Mouse (Mus musculus) erythroid progenitor cell, adult 5-6 weeks (primary cell): ENCODE data around the gene Tesk2. TPM values are rescaled to one million over a fixed set of nuclear protein-coding genes. Genes with fewer than 3 reads are reported as not detected.

Source experiments
- ATAC-seq: replicated peaks from 2 replicates; pipeline ENCODE4 v1.8.0; 2016; ENCODE audit warnings: moderate number of reproducible peaks, mild to moderate bottlenecking, moderate TSS enrichment, inconsistent platforms; ENCODE audit not compliant: poor library complexity, low FRiP score, severe bottlenecking
- total RNA-seq, 2 experiments: library from RNA; stranded (forward) in 1 of 2; stranded (reverse) in 1 of 2; fragments of 150-400 nt in 1 of 2; fragments of 186-747, 209-891 nt in 1 of 2; gene quantifications; 2 replicates each; pipeline versions ENCODE4 v1.2.3 to v1.2.4; 2015 to 2017; ENCODE audit warnings: low replicate concordance in 2 of 2

Gene Tesk2
- total RNA-seq, 2 experiments from 2014 or later: 3.6 to 17.2 TPM

DNA sequence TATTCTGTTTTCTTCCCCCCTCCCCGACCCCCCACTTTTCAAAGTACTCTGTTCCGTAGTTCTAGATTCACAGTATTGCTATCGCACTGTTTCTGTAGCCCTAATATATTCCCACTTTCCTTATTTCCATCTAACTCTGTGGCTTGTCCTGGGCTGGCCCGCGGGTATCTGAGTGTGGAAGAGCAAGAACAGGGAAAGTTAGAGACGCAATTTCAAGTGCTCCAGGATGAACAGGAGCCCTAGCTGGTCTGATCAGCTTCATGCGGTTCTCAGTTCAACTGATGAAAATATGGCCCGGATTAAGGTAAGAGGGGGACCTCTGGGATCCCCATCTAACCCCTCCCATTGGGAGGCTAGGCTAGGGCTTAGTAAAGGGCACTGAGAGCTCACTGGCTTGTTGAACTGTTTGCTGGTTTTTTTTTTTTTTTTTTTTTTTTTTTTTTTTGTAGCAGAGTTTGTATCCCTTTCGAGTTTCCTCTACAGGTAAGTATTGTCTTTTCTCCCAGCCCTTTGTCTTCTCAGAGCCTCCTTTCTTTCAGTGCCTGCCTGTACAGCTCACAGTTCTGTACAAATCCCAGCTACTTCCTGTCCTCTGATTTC, 11.9 kb upstream of the Tesk2 start:
- ATAC-seq: peak; percentile 35

DNA sequence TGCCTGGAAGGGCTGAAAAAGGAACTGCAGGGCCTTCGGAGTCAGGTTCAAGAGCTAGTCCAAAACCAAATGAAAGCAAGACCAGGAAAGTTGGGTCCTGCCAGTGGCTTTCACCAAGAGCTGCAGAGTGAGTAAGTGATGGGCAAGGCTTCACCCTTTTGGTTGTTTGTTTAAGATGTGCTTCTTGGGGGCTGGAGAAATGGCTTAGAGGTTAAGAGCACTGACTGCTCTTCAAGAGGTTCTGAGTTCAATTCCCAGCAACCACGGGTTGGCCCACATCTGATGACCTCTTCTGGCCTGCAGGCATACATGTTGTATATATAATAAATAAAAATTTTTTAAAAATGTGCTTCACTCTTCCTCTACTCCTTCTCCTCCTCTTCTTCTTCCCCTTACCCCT, 10.6 kb upstream of the Tesk2 start:
- ATAC-seq: no peak

DNA sequence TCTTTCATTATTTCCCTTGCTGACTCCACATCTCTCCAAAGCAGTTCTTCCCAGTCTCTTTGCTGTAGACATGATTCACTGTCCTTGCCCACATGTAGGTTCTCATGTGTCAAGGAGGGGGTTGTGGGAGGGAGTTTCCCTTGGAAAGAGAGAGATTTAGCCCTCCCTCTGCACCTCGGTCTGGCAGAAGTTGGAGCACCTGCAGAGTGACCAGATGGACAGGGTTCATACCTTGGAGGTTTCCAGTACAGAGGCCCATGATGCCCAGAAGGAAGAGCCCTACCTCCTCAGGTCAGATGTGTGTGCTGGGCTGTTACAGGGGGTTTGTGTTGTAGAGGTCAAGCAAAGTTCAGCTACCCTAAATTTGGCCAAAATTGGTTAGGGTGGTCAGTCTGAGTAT, 8.2 kb upstream of the Tesk2 start:
- ATAC-seq: no peak

DNA sequence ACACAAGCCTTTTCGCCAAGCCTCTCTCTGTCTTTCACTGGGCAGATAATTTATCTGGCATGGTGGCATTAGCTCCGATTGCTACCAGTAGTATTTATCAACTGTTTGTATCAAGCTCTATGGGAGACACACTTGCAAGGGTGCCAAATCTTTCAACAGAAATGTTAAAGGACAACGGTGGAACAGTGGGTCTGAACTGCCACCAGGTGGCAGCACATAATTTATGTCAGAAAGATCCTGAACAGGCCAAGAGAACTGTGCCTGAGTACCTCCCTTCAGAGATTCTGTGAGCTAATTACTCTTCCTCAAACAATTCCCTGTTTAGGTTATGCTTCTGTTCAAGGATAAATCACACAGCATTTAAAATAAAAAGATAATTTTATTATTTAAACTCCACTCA, 1.4 kb upstream of the Tesk2 start:
- peak; percentile 66 for ATAC-seq

DNA sequence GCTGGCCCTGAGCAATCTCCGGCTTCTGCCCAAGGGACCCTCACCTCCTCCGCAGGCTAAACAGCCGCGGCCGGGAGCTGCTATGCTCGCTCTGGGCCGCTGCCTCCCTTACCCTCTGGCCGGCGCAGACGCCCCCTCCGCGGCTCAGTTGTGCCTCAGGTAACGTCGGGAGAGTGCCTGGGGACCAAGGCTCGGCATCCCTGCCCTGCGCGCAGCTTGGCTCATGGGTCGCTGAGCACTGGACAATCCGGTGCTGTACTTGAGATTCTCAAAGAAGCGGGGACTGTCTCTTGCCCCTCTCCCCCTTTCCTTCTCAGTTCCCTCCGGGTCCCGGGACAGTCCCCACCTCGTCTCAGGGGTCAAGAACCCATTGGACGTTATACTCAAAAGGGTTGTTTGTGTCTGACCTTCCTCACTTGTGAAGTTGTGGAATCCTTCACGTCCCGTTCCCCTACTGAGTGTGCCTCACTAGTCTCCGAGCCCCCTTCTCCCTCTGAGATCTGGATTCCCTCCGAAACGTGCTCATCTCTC, 415 bp downstream of the Tesk2 start:
- ATAC-seq: peak; percentile 26

DNA sequence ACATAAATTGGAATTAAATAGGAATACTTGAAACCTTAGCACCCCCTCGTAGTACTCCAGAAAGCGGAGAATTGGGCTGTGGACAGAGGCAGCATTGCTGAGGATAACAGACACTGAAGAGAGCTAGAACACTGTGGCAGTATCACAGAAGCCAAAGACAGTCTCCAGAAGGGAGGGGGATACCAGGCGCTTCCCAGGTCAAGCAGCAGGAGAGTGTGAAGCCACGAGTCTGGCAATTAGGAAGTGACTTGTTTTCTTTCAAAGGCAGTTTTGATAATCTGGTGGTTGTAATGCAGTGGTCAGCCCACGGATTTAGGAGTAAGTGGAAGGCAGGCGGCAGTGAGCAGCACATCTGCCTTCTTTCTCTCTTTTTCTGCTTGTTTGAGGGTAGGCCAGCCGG, 1.5 kb downstream of the Tesk2 start:
- ATAC-seq: no peak

DNA sequence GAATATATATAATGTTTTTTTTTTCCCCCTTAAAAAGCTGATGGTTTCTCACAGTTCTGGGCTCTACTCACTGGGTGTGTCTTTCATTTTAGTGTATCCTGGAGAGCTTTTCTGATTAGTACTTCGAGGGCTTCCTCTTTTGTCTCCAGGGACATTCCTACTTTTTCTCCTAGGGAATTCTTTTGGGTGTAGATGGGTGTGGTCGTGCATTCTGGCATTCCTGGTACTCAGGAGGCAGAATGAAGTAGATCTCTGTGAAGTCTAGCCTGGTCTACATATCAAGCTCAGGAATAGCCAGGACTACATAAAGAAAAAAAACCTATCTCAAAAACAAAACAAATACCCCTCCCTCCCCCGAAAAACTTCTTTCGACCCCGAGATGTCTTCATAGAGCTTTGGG, 4.7 kb downstream of the Tesk2 start:
- no peak for ATAC-seq

DNA sequence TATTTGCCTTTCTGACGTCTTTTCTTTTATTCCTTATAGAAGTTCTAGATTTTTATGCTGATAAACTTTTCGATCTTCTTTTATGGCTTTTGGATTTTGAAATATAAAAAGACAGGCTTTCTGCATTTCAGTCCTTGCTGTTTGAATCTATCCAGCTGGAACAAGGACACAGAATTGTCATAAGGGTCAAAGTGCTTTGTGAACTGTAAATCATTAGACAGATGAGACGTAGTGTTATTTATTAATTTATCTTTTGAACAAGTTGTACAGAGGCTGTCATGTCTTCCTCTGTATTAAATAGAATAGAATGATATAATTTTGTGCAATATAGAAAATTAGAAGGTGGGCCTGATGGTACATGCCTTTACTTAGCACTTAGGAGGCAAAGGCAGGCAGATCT, 6.7 kb downstream of the Tesk2 start:
- ATAC-seq: no peak

DNA sequence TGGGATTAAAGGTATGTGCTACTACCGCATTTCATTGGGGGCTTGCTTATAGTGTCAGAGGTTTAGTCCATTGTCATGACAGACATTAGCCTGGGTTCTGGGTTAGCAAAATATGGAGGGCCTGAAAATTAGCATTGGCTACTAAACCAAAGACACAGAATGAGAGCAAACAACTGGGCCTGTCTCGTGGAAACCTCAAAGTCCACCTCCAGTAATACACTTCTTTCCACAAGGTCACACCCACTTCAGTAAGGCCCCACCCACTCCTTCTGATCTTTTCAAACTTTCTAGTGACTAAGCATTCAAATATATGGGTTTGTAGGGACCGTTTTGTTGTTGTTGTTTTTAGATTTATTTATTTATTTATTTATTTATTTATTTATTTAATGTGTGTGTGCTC, 8.8 kb downstream of the Tesk2 start:
- ATAC-seq: no peak

DNA sequence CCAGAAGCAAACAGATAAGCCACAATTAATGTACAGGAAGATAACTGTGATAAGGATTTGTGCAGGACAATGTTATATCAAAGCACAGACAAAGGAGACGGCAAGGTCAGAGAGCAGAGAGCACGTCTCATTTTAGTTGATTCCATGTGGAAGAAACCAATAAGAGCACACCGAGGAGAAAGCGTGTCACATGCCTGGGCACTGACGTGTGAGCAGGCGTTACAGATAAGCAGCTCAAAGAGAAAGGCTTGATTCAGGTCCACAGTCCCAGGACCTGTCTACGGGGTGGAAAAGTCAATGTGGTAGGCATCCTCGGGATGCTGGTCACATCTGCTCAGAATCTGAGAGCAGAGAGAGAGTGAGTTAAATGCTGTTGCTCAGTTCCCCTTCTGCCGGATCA, 10.3 kb downstream of the Tesk2 start:
- no peak for ATAC-seq

DNA sequence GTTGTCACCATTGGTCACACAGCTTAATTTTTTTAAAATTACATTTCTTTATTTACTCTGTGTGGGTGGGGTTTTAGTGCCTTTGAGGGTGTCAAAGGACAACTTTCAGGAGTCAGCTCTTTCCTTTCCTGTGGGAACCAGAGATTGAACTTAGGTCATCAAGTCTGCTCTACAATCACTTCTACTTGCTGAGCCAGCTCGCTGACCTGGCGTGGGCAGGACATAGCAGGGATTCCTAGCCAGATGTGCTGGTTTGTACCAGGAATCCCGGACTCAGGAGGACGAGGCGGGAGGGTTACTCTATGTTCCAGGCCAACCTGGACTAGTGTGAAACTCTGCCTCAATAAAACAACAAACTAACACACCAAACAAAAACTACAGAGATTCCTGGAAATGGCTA, 11.6 kb downstream of the Tesk2 start:
- no peak for ATAC-seq

DNA sequence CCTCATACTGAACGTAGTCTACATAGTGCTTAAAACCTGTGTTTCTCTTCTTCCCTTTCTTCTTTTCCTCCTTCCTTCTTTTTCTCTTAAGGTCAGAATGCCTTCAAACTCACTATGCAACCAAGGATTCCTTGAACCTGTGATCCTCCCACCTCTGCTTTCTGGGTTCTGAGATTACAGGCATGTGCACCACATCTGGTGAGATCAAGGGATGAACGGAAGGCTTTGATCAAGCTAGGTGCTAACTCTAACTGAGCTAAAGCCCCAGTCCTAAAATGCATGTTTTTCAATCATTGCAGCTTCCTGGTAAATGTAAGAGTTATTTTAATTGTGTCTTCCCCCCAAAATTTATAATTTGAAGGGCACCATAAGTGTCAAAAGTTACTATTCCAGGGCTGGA, 14.2 kb downstream of the Tesk2 start:
- no peak for ATAC-seq

DNA sequence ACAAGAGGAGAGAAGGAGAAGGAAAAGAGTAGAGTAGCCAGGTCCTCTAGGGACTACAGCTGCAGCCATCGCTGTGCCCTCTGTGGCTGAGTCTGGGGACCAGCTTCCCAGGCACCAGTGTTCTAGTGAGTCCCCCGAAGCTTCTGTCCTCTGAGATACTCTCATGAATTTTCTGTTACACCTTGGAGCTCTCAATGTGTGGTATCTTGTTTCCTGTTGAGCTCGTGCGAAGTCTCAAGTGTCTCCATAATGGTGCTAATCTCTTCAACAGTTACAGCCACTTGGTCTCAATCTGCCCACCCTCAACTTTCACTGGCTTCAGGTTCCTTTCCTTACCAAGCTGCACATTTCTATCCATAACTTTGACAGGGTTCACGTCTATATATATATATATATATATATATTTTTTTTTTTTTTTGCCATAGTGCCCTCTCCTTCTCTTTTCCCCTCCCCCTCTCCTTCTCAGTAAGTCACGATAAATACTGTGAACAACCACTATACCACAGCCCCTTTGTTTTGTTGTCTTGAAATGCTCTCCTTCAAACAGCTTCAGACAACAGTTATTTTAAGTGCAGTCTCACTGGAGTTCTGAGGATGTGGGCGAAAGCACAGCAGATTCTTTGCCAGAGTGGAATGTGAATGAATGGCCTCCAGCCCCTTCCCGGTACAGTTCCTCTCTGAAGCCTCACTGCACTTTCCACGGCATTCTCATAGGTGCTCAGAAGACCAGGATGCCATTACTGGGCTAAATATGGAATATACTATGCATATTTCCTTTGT, 18.4 kb downstream of the Tesk2 start:
- ATAC-seq: no peak

DNA sequence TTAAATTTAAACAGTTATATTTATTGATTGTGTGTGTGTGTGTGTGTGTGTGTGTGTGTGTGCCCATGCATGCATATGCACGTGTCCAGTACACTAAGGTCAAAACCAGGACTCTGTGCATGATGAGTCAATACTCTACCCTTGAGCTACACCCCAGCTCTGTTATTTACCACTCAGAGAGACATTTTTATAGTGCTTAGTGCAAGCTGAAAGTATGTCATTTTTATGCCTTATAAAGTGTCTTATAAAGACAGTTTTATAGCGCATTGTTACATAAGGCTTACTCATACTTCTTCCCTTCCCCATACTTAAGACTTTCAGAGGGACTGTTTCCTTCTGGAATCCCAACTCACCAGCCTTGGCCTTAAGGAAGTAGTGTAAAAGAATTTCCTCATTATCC, 29.0 kb downstream of the Tesk2 start:
- no peak for ATAC-seq

DNA sequence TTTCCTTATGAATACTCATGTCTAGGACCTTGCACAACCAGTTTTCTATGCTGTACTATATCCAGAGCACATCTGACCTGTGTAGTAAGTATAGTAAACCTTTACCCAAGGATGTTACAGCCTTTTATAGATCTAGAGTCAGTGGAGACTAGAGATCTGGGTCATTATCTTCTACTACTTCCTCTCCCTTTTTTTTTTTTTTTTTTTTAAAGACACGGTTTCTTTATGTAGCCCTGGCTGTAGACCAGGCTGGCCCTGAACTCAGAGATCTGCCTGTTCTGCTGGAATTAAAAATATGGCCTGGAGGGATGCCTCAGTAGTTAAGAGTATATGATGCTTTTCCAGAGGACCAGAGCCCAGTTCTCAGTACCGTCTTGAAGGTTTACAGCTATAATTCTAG, 41.2 kb downstream of the Tesk2 start:
- no peak for ATAC-seq

DNA sequence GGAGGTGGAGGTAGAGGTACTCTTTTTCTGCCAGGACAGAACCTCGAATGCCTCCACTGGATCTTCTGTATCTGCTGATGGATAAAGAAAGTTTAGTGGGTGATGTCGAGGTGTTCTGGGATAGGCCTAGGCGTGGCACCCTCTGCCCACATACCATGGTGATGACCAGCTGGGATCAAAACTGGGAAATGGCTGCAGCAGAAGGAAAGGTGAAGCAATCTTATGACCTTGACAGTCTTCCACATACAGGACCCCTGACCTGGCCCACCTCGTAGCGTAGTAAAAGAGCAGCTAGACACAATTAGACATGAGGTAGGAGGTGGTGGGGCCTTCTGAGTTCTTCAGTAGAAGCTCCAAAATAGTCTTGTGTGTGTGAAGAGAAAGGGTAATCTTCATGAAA, 43.3 kb downstream of the Tesk2 start:
- ATAC-seq: no peak

DNA sequence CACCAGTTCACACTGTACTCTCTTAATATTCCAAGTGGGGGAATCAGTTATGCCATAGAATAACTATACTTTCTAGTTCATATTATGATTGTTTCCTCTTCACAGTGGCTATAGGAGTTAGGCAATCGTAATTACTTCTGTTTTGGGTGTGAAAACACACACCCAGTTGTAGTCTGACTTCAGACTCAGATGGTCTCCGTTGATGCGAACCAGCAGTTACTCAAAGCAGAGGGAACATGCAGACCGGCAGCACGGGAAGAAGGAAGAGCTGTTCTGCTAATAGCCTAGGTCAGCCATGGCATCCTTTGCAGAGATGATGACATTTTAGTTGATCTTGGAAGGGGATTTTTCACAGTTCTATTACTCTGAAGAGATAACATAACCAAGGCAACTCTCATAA, 47.8 kb downstream of the Tesk2 start:
- no peak for ATAC-seq

DNA sequence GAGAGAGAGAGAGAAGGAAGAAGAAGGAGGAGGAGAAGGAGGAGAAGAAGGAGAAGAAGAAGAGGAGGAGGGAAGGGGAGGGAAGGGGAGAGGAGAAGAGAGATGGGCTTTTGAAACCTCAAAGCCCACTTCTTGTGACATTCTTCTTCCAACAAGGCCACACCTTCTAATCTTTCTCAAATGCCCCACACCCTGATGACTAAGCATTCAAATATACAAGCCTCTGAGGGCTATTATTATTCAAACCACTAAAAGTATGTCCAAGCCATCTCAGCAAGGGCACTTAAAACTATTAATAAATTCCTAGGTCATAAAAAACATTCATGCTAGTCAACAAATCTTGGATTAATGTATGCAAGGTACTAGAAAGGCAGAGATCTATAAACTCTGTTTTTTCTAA, 48.3 kb downstream of the Tesk2 start:
- ATAC-seq: no peak

DNA sequence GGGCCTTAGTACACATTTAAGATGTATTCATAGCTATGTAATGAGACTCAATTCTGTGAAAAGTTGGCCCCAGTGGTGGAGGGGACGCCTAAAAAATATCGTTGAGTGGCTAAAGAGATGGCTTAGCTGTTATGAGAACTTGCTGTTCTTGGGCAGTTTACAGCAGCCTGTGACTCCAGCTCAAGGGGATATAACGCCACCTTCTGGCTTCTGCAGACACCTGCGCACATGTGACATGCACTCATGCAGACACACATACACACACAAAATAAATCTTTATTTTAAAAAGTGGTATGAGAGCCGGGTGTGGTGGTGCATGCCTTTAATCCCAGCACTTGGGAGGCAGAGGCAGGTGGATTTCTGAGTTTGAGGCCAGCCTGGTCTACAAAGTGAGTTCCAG, 55.6 kb downstream of the Tesk2 start:
- ATAC-seq: no peak

DNA sequence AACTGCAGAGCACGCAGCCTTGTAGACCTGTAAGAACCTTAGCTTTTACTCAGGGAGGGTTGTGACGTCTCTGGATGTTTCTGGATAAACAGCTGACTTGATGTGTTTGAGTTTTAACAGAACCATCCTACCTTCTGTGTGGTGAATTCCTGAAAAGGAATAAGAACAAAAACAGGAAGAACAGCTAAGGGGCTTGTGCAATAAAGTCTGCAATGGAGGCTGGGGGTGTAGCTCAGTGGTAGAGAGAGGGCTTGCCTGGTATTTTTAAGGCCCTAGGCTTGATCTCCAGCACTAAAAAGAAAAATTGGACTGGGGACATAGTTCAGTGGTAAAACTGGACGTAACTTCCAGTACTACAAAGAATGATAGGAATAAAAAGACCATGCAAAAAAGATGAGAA, 56.3 kb downstream of the Tesk2 start:
- no peak for ATAC-seq

DNA sequence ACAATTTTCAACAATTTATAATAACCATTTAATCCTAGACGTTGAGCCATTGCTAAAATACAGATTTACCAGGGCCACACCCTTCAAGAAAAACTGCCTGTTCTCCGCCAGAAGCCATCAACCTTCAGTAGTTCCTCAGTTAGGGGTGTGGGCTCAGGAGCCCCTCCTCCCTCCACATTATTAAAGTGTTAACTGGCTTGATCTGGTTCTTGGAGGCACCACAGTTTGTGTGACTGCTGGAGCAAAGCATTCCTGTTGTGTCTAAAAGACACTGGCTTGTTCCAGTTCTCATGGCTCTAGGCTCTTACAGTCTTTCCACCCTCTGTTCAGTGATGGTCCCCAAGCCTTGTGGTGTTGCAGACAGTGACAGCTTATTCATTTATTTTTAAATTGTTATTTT, 59.8 kb downstream of the Tesk2 start:
- ATAC-seq: no peak

DNA sequence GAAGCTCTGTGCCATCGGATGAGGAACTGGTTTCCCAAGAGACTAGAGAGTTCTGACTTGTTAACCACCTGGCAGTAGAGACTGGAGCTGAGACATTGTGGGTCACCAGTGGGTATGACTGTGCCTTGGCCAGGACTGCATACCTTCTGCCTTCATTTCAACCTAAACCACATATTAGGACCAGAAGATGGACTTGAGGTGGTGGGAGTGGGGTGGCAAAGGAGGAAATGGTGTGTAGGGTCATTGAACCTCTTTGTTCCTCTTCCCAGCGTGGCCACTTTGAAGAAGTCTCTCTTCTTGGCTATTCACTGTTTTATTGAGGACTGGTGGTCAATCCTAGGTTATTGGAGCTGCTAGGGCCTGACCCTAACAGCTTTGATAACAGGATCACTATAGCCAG, 60.6 kb downstream of the Tesk2 start:
- no peak for ATAC-seq
